Mouse (Mus musculus): ENCODE measurements around the gene Ikzf2.
A peak's percentile ranks its signal among the peaks of the same experiment; 100 is the strongest.

Gene Ikzf2

DNA sequence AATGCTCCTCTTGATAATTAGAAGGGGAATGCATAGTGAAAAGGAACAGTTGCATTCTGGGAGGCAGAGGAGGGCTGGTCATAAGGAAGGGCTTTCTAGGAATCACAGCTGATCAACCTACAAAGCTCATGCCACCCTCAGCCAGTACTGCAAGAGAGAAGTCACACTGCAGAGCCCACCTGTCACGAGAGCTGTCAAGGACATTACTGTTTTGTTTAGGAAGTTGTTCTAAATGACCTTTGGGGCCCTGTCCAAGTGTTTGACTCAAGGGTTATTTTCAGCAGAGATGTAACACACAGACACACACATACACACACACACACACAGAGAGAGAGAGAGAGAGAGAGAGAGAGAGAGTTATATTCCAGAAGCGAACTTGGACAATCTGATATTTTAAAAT, 27.3 kb downstream of the Ikzf2 start:
- no peak for DNase-seq (ENCODE audit: low spot score)

DNA sequence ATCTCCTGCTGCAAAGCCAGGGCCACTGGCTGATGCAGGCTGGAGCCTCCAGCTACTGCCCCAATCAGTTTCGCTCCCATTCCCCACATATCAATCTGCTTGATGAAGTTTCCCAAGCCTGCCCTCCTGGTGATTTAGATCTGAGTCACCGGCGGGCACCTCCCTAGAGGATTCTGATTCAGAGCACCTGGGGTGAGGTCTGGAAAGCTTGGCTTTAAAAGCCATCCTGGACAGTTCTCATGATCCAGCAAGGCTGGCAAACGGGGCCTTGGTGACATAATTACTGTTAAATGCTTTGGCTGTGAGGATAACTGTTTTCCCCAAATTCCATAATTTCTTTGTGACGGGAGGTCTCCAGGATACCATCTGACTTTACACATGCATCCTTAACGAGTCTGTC, 29.0 kb downstream of the Ikzf2 start:
- no peak for DNase-seq (ENCODE audit: low spot score)

DNA sequence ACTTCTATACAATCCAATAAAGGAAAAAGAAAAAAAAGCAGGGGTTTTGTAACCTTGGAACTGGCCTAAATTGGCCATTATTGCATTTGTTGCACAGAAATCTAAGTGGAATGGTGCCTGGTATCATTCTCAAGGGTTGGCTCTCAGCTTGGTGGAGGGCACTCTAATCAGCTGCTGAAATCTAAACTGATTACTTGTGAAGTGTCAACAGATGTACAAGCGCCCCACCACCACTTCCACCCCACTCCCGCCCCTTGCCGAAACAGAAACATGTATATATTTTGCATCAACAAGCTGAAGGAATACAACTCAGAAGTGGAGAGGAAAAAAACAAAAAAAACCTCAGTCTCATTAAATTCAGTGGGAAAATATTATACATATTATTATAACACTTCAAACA, 29.6 kb downstream of the Ikzf2 start:
- DNase-seq (ENCODE audit: low spot score): no peak

DNA sequence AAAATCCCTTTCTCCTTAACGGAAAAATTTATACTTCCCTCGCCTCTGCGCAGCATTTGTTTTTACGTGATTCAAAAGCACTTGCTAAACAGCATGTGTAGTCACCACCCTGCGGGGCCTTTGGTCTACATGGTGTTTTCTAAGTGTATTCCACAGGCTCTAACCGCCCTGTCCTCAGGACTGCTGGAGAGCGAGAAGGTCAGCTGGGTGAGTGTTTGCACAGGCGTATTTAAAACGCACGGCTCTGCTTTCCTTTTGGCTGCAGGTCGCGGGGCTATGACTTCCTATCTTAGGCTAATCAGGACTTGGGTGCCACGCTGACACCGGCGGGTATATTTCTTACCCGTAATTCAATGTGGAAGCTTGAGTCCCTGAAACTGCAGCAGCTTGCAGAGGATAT, 30.1 kb downstream of the Ikzf2 start:
- no peak for DNase-seq (ENCODE audit: low spot score)

DNA sequence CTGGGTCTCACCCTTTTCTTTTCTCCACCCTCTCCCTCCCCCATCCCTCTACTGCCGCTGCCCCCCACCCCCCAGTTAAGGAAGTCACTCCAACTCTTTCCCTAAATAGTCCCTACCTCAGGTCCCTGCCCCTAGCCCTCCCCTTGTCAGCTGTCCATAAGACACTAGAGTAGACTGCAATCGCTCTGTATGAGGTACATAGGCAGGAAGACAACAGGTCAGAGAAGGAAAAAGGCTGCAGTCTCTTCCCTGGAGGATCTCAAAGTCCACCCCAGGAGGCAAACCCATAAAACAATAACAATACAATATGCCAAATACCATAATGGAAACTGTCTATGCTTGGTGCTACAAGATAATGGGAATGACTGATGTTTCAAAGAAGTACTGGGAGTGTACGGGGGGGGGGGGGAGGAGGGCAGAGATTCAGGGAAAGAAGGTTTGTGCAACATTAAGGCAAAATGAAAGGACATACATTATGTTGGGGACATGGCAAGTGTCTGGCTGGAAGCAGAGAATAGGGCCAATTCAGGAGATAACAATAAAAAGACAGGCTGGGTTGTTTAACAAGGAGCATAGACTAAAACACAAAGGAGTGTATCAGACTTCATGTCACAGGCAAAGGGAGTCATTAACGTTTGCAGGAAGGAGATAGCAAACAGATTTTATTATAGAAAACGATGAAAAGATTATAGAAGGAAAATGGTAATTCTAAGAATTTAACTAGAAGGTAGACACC, 30.8 kb downstream of the Ikzf2 start:
- no peak for DNase-seq (ENCODE audit: low spot score)

DNA sequence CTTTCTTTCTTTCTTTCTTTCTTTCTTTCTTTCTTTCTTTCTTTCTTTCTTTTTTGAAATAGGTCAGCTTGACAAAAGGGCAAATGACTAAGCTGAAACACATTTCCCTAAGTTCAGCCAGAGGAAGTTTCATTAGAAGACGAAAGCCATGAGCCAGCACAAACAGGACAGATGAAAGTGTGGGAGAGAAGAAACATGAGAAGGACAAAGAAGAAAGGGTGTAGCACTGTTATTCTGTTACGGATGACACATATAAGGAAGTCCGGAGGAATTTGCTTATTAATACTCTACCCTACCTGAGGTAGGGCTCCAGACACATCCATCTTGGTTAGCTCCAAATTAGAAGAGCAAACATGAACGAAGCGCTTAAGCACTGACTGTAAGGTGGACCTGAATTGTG, 31.7 kb downstream of the Ikzf2 start:
- DNase-seq (ENCODE audit: low spot score): no peak

DNA sequence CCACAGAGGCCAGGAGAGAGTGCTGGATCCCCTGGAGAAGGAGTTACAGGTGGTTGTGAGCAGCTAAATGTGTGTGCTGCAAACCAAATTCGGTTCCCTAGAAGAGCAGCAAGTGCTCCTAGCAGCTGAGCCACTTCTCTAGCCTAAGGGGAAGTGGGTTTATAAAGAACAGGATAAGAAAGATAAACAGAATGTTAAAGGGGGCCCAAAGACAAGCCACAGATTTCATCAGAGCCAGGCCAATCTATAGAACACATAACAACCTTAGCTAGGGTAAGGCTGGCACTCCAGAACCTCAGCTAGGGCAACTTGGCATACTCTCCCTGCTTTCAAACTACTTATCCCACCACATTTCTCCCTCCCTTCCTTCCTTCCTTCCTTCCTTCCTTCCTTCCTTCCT, 32.1 kb downstream of the Ikzf2 start:
- DNase-seq (ENCODE audit: low spot score): no peak

DNA sequence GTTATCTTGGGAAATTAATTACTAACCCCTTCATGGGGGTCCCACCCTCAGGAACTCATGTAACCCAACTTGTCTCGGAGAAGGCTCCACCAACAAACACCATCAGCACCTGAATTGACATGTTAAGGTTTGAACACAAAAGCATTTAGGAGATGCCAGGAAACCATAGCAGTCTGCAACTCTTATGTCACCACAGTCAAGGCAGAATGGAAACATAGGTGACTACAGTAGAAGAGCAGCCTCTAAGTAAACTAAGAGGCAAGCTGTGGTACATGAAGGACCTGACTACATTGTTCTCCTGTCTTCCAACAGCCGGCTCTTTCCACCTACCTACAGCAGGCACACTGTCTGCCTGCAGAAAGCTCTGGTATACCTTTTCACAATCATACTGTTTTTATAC, 33.6 kb downstream of the Ikzf2 start:
- DNase-seq (ENCODE audit: low spot score): no peak

DNA sequence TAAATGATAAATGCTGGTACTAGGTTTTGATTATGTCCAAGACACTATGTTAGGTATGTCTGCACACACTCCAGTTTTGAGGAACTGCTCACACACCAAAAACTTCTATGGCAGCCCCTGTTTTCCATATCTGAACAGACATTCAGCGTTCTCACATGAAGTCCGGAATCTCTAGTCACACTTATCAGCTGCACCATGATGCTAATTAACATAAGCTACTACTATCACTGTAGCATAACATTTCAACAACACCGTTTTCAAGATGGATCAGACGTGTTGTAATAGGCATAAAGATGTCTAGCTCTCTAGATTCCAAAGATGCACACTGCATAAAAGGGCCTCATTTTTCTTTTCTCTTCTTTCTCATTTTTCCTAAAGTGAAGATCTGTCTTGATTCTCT, 43.9 kb downstream of the Ikzf2 start:
- DNase-seq (ENCODE audit: low spot score): no peak

DNA sequence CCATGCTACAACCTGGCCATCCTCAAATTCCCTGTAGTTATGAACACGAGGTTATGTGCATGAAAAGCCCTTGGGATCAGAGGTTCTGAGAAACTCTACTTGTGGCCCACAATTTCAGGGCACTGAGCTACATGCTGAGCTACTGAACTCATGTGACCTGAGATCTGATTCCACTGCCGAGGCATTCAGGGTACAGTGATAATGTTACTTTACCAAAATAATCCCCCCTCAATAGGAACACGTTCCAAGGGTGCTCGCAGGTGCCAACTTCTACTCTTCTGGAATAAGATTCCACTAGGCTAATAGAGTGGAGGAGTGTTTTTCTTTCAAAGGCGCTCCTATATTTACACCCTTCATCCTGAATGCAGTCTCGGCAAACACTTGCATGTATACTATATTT, 45.1 kb downstream of the Ikzf2 start:
- no peak for DNase-seq (ENCODE audit: low spot score)

DNA sequence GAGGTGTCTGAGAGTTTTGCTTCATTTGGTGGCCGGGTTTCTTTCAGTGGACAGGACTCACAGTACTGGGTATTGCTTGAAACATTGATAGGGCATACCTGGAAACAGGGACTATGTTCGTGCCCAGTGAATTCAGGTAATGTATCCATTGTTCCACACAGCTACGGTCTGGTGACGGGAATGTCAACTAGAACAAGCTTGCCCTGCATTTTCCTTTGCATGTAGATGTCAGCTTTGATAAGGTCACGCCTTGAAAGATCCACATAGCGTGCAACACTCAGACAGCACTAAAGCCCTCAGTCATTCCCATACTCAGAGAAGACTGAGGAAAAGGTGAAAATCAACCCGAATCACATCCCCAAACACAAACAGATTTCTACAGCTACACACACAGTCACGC, 48.7 kb downstream of the Ikzf2 start:
- no peak for DNase-seq (ENCODE audit: low spot score)

DNA sequence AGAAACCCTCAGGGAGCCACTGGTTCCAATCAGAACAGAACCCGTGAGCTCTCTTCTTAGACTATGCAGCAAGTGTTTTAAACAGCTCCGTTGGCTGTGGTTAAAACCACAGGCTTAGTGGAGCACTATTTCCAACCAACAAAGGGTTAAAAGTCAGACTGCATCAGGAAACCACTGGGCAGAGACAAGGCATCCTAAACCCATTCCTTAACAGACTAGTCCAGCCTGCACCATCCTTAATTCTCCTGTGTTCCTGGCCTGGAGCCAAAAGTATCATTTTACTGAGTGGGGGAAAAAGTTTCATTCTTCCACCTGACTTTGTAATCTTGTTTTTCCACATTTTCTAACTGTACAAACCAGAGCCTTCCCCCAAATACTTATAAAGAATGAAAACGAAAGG, 49.1 kb downstream of the Ikzf2 start:
- DNase-seq (ENCODE audit: low spot score): peak; percentile 30

DNA sequence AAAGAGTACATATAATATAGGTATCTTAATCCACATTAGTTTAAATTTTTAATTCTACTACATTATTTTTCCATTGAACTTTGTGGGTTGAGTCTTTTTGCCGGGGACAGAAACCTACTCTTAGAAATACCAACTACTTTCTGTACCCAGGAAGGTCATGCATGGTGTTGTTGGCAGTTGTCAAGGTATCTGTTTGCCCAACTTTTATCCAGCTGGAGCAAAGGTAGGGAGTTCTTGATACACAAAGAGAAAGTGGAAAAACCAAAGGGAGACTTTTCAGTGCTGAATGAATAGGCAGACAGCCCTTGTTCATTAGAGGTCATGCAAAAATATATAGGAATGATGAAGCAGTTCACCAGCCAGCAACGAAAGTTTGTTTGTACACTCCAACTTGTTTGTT, 52.8 kb downstream of the Ikzf2 start:
- DNase-seq (ENCODE audit: low spot score): no peak

DNA sequence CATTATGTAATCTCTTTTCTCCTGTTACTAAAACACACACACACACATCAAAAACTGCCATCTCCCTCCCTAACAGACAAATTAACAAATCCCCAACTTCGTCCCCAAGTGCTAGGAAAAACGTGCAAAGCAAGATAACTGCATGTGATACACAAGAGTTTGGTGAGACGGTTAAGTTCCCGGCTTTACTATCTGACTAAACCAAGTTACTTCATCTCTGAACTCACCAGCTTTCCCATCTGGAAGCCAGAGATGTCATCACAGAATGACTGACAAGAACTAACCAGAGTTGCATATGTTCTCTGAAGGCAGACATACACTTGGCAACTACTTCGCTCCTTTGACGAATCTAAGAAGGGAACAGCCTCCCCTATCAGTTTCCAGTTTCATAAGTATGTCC, 56.5 kb downstream of the Ikzf2 start:
- DNase-seq (ENCODE audit: low spot score): no peak

DNA sequence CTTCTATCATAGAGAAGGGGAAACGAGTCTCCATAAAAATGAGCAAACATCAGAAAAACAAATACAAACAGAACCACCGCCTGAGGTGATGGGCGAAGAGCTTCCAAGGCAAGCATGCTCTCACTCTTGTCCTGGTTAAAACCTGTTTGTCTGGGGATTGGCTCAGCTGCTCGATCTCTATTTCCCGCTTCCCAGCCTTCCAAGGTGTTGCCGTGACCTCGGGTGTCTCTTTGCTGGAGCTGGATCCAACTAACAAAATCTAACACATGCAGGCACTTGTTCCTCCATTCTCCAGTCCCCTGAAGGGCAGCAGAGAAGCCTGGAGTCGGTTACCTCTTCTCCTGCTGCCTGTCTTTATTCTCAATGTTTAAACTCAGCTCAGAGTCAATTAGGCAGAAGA, 57.5 kb downstream of the Ikzf2 start:
- no peak for DNase-seq (ENCODE audit: low spot score)

DNA sequence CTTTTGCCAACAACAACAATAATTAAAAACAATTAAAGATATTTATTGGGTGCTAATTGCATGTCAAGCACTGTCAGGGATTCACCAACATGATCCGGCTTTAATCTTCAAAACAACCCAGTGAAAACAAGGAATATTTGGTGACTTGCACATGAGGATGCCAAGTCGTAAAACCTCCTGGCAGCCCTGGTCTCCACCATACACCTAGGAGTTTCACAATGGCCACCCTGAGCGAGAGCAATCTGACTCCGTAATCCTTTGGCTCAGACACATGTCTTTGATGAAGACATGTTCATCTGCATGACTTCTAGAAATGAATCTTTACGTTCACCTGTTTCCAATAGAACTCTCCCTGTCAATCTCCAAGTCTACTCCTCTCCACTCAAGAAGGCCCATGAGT, 75.0 kb downstream of the Ikzf2 start:
- no peak for DNase-seq (ENCODE audit: low spot score)

DNA sequence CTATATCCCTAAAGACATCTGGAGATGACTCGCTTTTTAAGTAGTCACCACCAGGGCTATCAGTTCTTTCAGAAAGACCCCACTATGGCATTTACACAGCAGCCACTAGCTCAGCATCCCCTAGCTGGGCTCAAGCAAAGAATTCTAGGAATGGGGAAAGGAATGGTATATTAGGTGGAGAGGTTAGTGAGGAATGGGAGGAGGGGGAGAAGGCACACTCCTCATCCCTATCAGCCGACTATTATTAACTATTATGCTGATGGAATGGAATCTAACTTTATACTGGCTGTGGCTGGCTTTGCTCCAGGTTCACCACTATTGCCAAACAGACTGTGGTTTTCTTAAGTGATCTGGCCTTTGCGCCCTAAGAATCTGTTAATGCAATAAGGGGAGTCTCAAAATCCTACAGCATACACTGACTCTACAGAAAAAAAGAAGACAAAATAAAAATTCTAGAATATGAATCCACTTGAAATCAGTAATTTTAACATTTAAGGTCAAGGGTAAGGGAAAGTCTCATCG, 75.8 kb downstream of the Ikzf2 start:
- DNase-seq (ENCODE audit: low spot score): no peak

DNA sequence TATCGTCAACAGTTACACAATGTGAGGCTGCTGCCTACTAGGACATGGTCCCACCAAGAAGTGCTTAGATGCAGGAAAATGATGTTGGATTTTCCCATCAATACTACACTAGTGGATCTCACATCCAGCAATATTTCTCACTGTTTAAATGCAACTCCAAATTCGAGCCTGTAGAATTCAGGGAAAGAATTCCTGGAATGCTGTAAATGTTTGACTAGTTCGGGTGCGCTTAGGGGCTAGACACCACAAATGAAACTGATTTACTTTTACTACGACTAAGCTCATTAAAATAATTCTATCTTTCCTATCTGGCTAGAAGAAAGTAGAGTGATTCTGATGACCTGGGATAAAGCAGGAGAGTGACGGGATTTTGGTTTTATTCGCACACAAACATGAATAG, 76.3 kb downstream of the Ikzf2 start:
- DNase-seq (ENCODE audit: low spot score): no peak

DNA sequence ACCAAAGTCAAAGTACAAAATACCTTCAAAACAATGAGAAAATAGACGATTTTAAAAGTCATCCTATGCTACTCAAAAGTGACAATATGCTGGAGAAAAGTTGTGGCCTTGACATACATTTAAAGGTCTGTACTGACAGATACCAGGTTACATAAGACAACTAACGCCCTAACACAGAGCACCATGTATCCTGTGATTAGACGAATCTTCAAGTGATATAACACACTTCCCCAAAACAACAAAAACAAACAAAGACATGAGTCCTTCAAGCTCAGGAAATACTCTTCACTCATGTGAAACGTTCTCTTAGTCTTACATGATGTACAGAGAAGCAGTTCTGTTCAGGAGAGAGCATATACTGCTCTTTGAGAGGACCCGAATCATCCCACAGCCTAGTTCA, 78.2 kb downstream of the Ikzf2 start:
- no peak for DNase-seq (ENCODE audit: low spot score)

DNA sequence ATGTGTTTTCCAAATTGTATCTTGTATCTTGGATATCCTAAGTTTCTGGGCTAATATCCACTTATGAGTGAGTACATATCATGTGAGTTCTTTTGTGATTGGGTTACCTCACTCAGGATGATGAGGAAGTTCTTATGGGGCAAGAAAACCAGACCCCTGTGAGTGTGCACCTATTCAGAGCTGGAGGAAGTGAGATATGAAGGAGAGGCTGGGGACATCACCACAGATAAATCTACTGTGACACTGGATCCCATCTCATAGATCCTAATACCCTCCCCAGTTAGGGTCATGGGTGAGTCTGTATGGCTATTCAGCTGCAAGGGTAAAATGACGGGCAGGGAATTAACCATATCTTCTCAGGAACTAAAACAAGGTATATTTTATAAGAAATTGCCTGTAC, 80.2 kb downstream of the Ikzf2 start:
- no peak for DNase-seq (ENCODE audit: low spot score)

DNA sequence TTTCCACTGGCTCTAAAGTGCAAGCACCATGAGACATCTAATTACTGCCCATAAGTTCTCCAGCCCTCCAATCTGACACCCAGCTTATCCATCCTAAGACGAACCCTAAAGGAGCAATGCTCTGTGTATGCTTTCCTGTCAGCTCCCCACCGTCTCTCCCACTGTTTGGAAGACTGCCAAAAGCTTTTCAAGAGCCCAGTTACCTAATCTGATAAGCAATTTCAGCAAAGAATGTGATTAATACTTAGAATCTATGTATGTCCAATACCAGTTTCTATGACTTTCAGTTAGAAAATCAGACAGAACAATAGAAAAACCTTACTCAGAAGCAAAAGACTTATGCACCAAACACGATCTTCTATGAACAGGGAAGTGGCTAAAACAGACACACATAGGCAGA, 82.8 kb downstream of the Ikzf2 start:
- no peak for DNase-seq (ENCODE audit: low spot score)

DNA sequence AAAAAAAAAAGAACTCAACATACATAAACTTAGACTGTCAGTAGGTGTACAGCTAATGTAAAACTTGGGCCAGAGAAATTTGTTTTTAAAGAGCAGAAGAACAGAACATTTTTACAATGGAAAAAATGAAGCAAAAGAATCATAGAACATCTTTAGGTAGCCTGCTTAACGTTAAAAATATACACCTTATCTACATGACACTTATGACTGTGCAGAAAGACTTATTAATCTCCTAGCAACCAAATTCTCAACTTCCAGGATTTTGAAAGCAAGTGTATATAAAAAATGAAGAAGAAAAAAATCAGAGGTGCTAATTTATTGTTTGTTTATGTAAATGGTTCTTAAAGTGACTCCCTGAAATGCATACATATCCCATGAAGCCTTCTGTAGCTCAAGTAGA, 86.1 kb downstream of the Ikzf2 start:
- no peak for DNase-seq (ENCODE audit: low spot score)

DNA sequence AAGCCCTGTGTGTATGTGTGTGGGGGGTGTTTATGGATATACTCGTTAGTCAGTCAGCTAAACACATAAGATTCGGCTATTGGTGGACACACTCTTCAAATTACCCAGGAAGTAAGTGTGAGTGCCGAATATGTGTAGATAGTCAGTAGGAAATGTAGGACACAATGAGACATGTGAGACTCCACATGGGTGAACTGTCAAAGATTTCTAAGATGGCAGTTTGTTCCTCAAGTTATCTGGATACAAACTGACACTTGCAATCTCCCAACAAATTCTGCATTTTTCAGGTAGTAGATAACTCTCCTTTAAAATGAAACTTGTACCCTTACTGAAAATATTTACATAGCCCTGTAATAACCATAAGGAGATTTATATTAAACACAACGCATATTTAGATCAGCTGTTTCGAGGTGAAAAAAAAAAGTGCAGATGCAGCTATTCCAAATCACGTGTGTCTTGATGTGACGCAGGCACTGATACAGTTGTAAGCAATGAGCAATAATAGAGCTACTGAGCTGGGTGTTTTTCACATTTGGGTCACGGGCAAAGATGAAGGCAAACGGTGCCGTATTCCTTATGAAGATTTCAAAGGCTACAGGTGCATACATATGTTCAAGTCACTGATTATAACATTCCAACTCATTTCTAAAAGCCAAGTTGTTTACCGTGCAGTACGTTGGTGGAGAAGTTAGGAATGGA, 87.8 kb downstream of the Ikzf2 start:
- DNase-seq (ENCODE audit: low spot score): no peak

DNA sequence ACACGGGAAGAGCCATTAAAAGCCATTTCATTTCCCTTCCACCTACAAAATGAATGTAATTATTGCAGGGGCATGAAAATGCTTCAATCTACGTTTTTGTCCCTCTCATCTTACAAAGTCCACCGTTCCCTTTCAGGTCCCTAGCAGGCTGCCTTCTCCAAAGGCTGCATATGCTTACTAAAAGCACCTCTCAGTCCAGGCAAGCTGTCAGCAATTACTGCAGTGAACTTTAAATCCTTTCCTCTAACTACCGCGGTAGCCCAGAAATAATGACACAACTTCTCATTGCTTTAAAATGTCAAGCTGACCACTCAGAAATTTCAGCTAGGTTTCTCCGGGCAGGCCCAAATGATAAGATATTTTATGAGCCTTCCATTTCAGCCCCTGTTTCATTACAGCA, 95.2 kb downstream of the Ikzf2 start:
- DNase-seq (ENCODE audit: low spot score): no peak
